Mouse (Mus musculus) midbrain, embryonic 12.5 days (tissue): ENCODE measurements around the gene Krt24. TPM values are rescaled to one million over a fixed set of nuclear protein-coding genes. Genes with fewer than 3 reads are reported as not detected.

Experiments used
- polyA plus RNA-seq: library from polyadenylated mRNA; unstranded; fragments of >200 nt; fragmentation: Nextera tagmentation; extraction: Ambion mirVana; gene quantifications from 2 replicates; pipeline ENCODE4 v1.2.1, GENCODE M21; 2016

The Krt24 gene
- polyA plus RNA-seq, 1 experiment from 2014 or later: not detected

Other genes starting within 250 kb of the Krt24 start
- 246 and 322 TPM in 2 replicates for gene Igfbp4, start 244.0 kb downstream of the Krt24 start, polyA plus RNA-seq
- 0.12 and 0.19 TPM in 2 replicates for gene Tns4, start 196.0 kb downstream of the Krt24 start, polyA plus RNA-seq
- gene Ccr7, start 130.2 kb downstream of the Krt24 start, polyA plus RNA-seq: 0.11 TPM in 1 of 2 replicates, not detected in the other
- 357 and 380 TPM in 2 replicates for gene Smarce1, start 54.2 kb downstream of the Krt24 start, polyA plus RNA-seq
- 0.87 and 1.1 TPM in 2 replicates for gene Krt222, start 41.2 kb downstream of the Krt24 start, polyA plus RNA-seq
- not detected in 2 replicates for gene Krt25, start 37.7 kb upstream of the Krt24 start, polyA plus RNA-seq
- gene Krt26, start 52.7 kb upstream of the Krt24 start, polyA plus RNA-seq: 0.21 and 0.48 TPM in 2 replicates
- not detected in 2 replicates for gene Krt27, start 65.8 kb upstream of the Krt24 start, polyA plus RNA-seq
- gene Krt28, start 89.6 kb upstream of the Krt24 start, polyA plus RNA-seq: 0.42 TPM in 1 of 2 replicates, not detected in the other
- 35.9 and 37.2 TPM in 2 replicates for gene Krt10, start 104.1 kb upstream of the Krt24 start, polyA plus RNA-seq
- not detected in 2 replicates for gene Krt12, start 137.0 kb upstream of the Krt24 start, polyA plus RNA-seq
- 0.09 and 0.20 TPM in 2 replicates for gene Krt20, start 152.9 kb upstream of the Krt24 start, polyA plus RNA-seq
- gene Krt23, start 207.9 kb upstream of the Krt24 start, polyA plus RNA-seq: not detected in 2 replicates
- gene Krt39, start 236.1 kb upstream of the Krt24 start, polyA plus RNA-seq: not detected in 2 replicates